Mouse (Mus musculus): ENCODE measurements around the gene Tjp3.

DNA sequence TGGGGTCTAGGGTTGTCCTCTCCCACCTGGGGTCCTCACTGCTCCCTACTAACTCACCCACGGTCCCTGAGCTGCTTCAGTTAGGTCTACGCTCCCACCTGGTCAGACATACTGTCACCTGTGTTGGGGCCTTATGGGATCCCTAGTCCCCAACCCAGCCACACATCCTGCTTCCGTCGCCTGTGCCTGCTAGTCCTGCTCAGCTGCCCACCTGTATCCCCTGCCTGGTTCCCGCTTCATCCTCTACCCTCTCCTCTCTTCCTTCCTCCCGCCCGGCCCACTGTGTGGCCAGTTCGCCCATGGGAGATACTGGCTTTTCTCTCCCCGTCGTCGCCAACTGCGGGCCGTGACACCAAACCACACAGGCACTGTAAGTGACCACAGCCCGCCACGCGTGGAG, 24.2 kb upstream of the Tjp3 start:
- TF ChIP-seq GATA1 (IDR thresholded peaks at IDR 0.05; ENCODE audit: borderline replicate concordance, low read length) (no peak), FLI1 (IDR thresholded peaks at IDR 0.05; ENCODE audit: low read length) (no peak)

All from megakaryocyte, embryonic 14.5 days (primary cell).